Mouse (Mus musculus): ENCODE data around the gene Mup14. TPM values are rescaled to one million over a fixed set of nuclear protein-coding genes. Genes with fewer than 3 reads are reported as not detected.

Mup14 gene
- not detected in 2 replicates for polyA plus RNA-seq (2012)

DNA sequence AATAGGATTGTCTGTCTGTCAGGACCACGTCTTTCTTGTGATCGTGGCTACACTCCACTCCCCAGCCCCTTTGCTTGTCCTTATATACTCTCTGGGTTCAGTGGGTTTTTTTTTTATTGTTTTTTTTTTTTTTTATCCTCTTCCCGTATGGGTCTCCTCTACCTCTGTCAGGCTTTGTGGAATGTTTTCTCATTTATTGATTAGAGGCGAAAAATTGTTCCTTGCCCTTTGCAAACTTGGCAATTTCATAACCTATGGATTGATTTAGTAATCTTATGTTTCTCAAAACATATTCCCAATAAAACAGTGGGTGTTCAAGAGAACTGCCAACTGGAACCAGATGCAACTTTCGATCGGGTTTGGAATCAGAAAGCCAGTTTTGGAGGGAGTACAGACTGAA is at the start of gene Mup14:
Mup14 (minus strand) TSS at position 101 of the 400 bp plus-strand sequence.

Other genes starting within 250 kb of the Mup14 start
- not detected in 2 replicates for gene Mup13, start 75.7 kb downstream of the Mup14 start, polyA plus RNA-seq (2012)
- gene Mup15, start 135.7 kb upstream of the Mup14 start, polyA plus RNA-seq (2012) = not detected in 2 replicates
- not detected in 2 replicates for gene Mup16, start 215.5 kb upstream of the Mup14 start, polyA plus RNA-seq (2012)

All from megakaryocyte-erythroid progenitor cell, adult 5 weeks (primary cell).